Mouse (Mus musculus) CH12.LX (cell line): ENCODE data around the gene Smco2. TPM values are rescaled to one million over a fixed set of nuclear protein-coding genes. Genes with fewer than 3 reads are reported as not detected.

ENCODE experiments used
- DNase-seq: peaks from one replicate; pipeline ENCODE4 v3.0.0-alpha.2; 2013; ENCODE audit errors: extremely low read depth
- H3K27ac ChIP-seq: 2 replicates; pipeline ENCODE4 v1.5.1; 2012; ENCODE audit warnings: low read depth, mild to moderate bottlenecking, control low read depth, moderate library complexity; ENCODE audit not compliant: insufficient read depth
- H3K27me3 ChIP-seq: replicated peaks from 2 replicates; pipeline ENCODE3; 2012; ENCODE audit warnings: inconsistent platforms
- H3K36me3 ChIP-seq, 2 experiments: replicated peaks in 1 of 2; 2 replicates each; pipeline versions ENCODE3 to v1.6.1; 2012; ENCODE audit warnings: inconsistent platforms in 1 of 2, low read length in 1 of 2, mild to moderate bottlenecking in 1 of 2, mixed read lengths in 1 of 2, moderate library complexity in 1 of 2; ENCODE audit not compliant: control insufficient read depth in 1 of 2, insufficient read depth in 1 of 2
- H3K4me1 ChIP-seq, 2 experiments: 2 replicates each; pipeline ENCODE4 v1.6.1; 2012; ENCODE audit warnings: inconsistent platforms in 1 of 2, moderate library complexity in 1 of 2; ENCODE audit not compliant: insufficient read depth in 2 of 2, control insufficient read depth in 1 of 2
- H3K4me2 ChIP-seq: 2 replicates; pipeline ENCODE4 v1.6.1; 2012; ENCODE audit warnings: low read depth, mild to moderate bottlenecking, control low read depth; ENCODE audit not compliant: poor library complexity, insufficient read depth, severe bottlenecking
- H3K4me3 ChIP-seq, 3 experiments: fragments of 150-350 bp in 1 of 3; sonication (generic) in 1 of 3; replicated peaks in 1 of 3; 2 replicates each; pipeline versions ENCODE3 to v1.5.1; 2011 to 2012; ENCODE audit warnings: low read depth in 2 of 3, low read length in 2 of 3, mild to moderate bottlenecking in 2 of 3, moderate library complexity in 2 of 3, control low read depth in 1 of 3, improper control_type of control experiment in 1 of 3, inconsistent platforms in 1 of 3, mixed read lengths in 1 of 3; ENCODE audit not compliant: poor library complexity in 1 of 3
- H3K79me2 ChIP-seq: replicated peaks from 2 replicates; pipeline ENCODE4 v1.6.1; 2012; ENCODE audit warnings: mild to moderate bottlenecking, moderate library complexity; ENCODE audit not compliant: control insufficient read depth, poor library complexity, insufficient read depth, severe bottlenecking; ENCODE audit errors: extremely low read depth
- H3K9ac ChIP-seq: 2 replicates; pipeline ENCODE4 v1.6.1; 2012; ENCODE audit warnings: low read depth, mild to moderate bottlenecking, control low read depth, moderate library complexity; ENCODE audit not compliant: insufficient read depth
- H3K9me3 ChIP-seq: replicated peaks from 2 replicates; pipeline ENCODE3; 2012; ENCODE audit warnings: low read length, inconsistent platforms, mixed read lengths
- BHLHE40 ChIP-seq: IDR thresholded peaks from 2 replicates; pipeline ENCODE4 v1.6.1; 2011; ENCODE audit warnings: mild to moderate bottlenecking, low read depth, low read length, improper control_type of control experiment
- CHD1 ChIP-seq: IDR thresholded peaks from 2 replicates; pipeline ENCODE4 v1.6.1; 2012; ENCODE audit warnings: low read depth, low read length, improper control_type of control experiment, inconsistent platforms
- CHD2 ChIP-seq: IDR thresholded peaks from 2 replicates; pipeline ENCODE4 v1.6.1; 2011; ENCODE audit warnings: low read length, improper control_type of control experiment
- CTCF ChIP-seq, 2 experiments: IDR thresholded peaks in 1 of 2; conservative IDR thresholded peaks in 1 of 2; 2 replicates each; pipeline ENCODE4 v1.5.1; 2011 to 2012; ENCODE audit warnings: low read depth in 2 of 2, low read length in 2 of 2, improper control_type of control experiment in 1 of 2, inconsistent platforms in 1 of 2, mild to moderate bottlenecking in 1 of 2, moderate library complexity in 1 of 2
- E2F4 ChIP-seq: IDR thresholded peaks from 2 replicates; pipeline ENCODE4 v1.6.1; 2011; ENCODE audit warnings: low read depth, low read length, improper control_type of control experiment; ENCODE audit not compliant: insufficient replicate concordance
- ELF1 ChIP-seq: IDR thresholded peaks from 2 replicates; pipeline ENCODE4 v1.6.1; 2014; ENCODE audit warnings: low read depth, mild to moderate bottlenecking, inconsistent platforms, low read length, improper control_type of control experiment
- EP300 ChIP-seq: IDR thresholded peaks from 2 replicates; pipeline ENCODE4 v1.6.1; 2011; ENCODE audit warnings: low read length, improper control_type of control experiment
- ETS1 ChIP-seq: conservative IDR thresholded peaks from 2 replicates; pipeline ENCODE4 v1.6.1; 2012; ENCODE audit warnings: low read depth, mild to moderate bottlenecking, inconsistent platforms, low read length, improper control_type of control experiment, moderate library complexity
- GABPA ChIP-seq: IDR thresholded peaks from 2 replicates; pipeline ENCODE4 v1.6.1; 2012; ENCODE audit warnings: low read depth, low read length, improper control_type of control experiment, inconsistent platforms; ENCODE audit not compliant: insufficient replicate concordance
- HCFC1 ChIP-seq: IDR thresholded peaks from 2 replicates; pipeline ENCODE4 v1.6.1; 2012; ENCODE audit warnings: low read depth, mild to moderate bottlenecking, inconsistent platforms, low read length, improper control_type of control experiment
- IRF4 ChIP-seq: IDR thresholded peaks from 2 replicates; pipeline ENCODE4 v1.6.1; 2014; ENCODE audit warnings: low read depth, mild to moderate bottlenecking, inconsistent platforms, low read length, improper control_type of control experiment
- JUN ChIP-seq: IDR thresholded peaks from 2 replicates; pipeline ENCODE4 v1.6.1; 2011; ENCODE audit warnings: low read depth, mild to moderate bottlenecking, low read length, improper control_type of control experiment, moderate library complexity; ENCODE audit not compliant: insufficient read depth
- JUND ChIP-seq: conservative IDR thresholded peaks from 2 replicates; pipeline ENCODE4 v1.6.1; 2011; ENCODE audit warnings: low read depth, low read length, improper control_type of control experiment
- KAT2A ChIP-seq: IDR thresholded peaks from 2 replicates; pipeline ENCODE4 v1.6.1; 2012; ENCODE audit warnings: low read length, improper control_type of control experiment, inconsistent platforms; ENCODE audit not compliant: insufficient replicate concordance
- MAFK ChIP-seq: IDR thresholded peaks from 2 replicates; pipeline ENCODE4 v1.6.1; 2011; ENCODE audit warnings: low read length, improper control_type of control experiment; ENCODE audit not compliant: insufficient replicate concordance
- MAX ChIP-seq: IDR thresholded peaks from 2 replicates; pipeline ENCODE4 v1.6.1; 2011; ENCODE audit warnings: low read length, improper control_type of control experiment
- MAZ ChIP-seq: IDR thresholded peaks from 2 replicates; pipeline ENCODE4 v1.6.1; 2012; ENCODE audit warnings: low read depth, mild to moderate bottlenecking, inconsistent platforms, low read length, improper control_type of control experiment, moderate library complexity
- MEF2A ChIP-seq: IDR thresholded peaks from 2 replicates; pipeline ENCODE4 v1.6.1; 2014; ENCODE audit warnings: low read depth, mild to moderate bottlenecking, inconsistent platforms, low read length, improper control_type of control experiment, borderline replicate concordance
- MXI1 ChIP-seq: IDR thresholded peaks from 2 replicates; pipeline ENCODE4 v1.6.1; 2011; ENCODE audit warnings: mild to moderate bottlenecking, low read depth, low read length, improper control_type of control experiment
- MYC ChIP-seq: IDR thresholded peaks from 2 replicates; pipeline ENCODE4 v1.6.1; 2011; ENCODE audit warnings: low read depth, mild to moderate bottlenecking, improper control_type of control experiment, low read length
- NELFE ChIP-seq: IDR thresholded peaks from 2 replicates; pipeline ENCODE4 v1.6.1; 2011; ENCODE audit warnings: low read depth, low read length, improper control_type of control experiment
- NRF1 ChIP-seq: IDR thresholded peaks from 2 replicates; pipeline ENCODE4 v1.6.1; 2014; ENCODE audit warnings: low read depth, mild to moderate bottlenecking, inconsistent platforms, low read length, improper control_type of control experiment, moderate library complexity
- PAX5 ChIP-seq: IDR thresholded peaks from 2 replicates; pipeline ENCODE4 v1.6.1; 2012; ENCODE audit warnings: low read length, inconsistent platforms, mixed read lengths
- POLR2A ChIP-seq: IDR thresholded peaks from 2 replicates; pipeline ENCODE4 v1.6.1; 2011; ENCODE audit warnings: low read depth, mild to moderate bottlenecking, improper control_type of control experiment, low read length
- POLR2AphosphoS2 ChIP-seq: IDR thresholded peaks from 2 replicates; pipeline ENCODE4 v1.6.1; 2011; ENCODE audit warnings: low read depth, low read length, improper control_type of control experiment
- RAD21 ChIP-seq: IDR thresholded peaks from 2 replicates; pipeline ENCODE4 v1.6.1; 2011; ENCODE audit warnings: low read depth, mild to moderate bottlenecking, low read length, improper control_type of control experiment, moderate library complexity
- RCOR1 ChIP-seq: conservative IDR thresholded peaks from 2 replicates; pipeline ENCODE4 v1.6.1; 2012; ENCODE audit warnings: low read depth, mild to moderate bottlenecking, inconsistent platforms, low read length, improper control_type of control experiment
- SIN3A ChIP-seq: IDR thresholded peaks from 2 replicates; pipeline ENCODE4 v1.6.1; 2012; ENCODE audit warnings: low read length, improper control_type of control experiment, inconsistent platforms
- SMC3 ChIP-seq: IDR thresholded peaks from 2 replicates; pipeline ENCODE4 v1.6.1; 2011; ENCODE audit warnings: low read depth, low read length, improper control_type of control experiment
- TBP ChIP-seq: conservative IDR thresholded peaks from 2 replicates; pipeline ENCODE4 v1.6.1; 2011; ENCODE audit warnings: low read depth, low read length, improper control_type of control experiment
- TCF12 ChIP-seq: IDR thresholded peaks from 2 replicates; pipeline ENCODE4 v1.6.1; 2014; ENCODE audit warnings: low read depth, mild to moderate bottlenecking, inconsistent platforms, low read length, improper control_type of control experiment
- UBTF ChIP-seq: IDR thresholded peaks from 2 replicates; pipeline ENCODE4 v1.6.1; 2012; ENCODE audit warnings: low read depth, mild to moderate bottlenecking, inconsistent platforms, low read length, improper control_type of control experiment, moderate library complexity
- USF1 ChIP-seq: IDR thresholded peaks from 2 replicates; pipeline ENCODE4 v1.6.1; 2014; ENCODE audit warnings: low read depth, mild to moderate bottlenecking, inconsistent platforms, low read length, improper control_type of control experiment
- USF2 ChIP-seq: conservative IDR thresholded peaks from 2 replicates; pipeline ENCODE4 v1.6.1; 2011; ENCODE audit warnings: low read depth, low read length, improper control_type of control experiment
- ZC3H11A ChIP-seq: IDR thresholded peaks from 2 replicates; pipeline ENCODE4 v1.6.1; 2012; ENCODE audit warnings: low read depth, mild to moderate bottlenecking, inconsistent platforms, low read length, improper control_type of control experiment
- ZKSCAN1 ChIP-seq: IDR thresholded peaks from 2 replicates; pipeline ENCODE4 v1.6.1; 2012; ENCODE audit warnings: low read depth, inconsistent platforms, low read length, improper control_type of control experiment, borderline replicate concordance
- ZMIZ1 ChIP-seq: IDR thresholded peaks from 2 replicates; pipeline ENCODE4 v1.6.1; 2012; ENCODE audit warnings: low read depth, mild to moderate bottlenecking, inconsistent platforms, low read length, improper control_type of control experiment
- ZNF384 ChIP-seq: IDR thresholded peaks from 2 replicates; pipeline ENCODE4 v1.6.1; 2012; ENCODE audit warnings: low read depth, low read length, improper control_type of control experiment, inconsistent platforms
- dilution Hi-C: fragments of 300-500 bp; cut with MboI; formaldehyde crosslinking; loops from 2 replicates; pipeline ENCODE4 v1.14.3; 2020; ENCODE audit warnings: low sequenced_read_pairs; ENCODE audit not compliant: extremely low pct_unique_long_range_greater_than_20kb, extremely low pct_ligation_motif_present
- in situ Hi-C: fragments of 300-500 bp; cut with MboI; formaldehyde crosslinking; loops from 3 replicates; pipeline ENCODE4 v1.14.3; 2019; ENCODE audit warnings: low sequenced_read_pairs, low pct_ligation_motif_present, low pct_unique_long_range_greater_than_20kb, mixed read lengths
- polyA plus RNA-seq: library from polyadenylated mRNA; unstranded; fragments of >175 nt; gene quantifications from 2 replicates; pipeline ENCODE4 v1.2.1, GENCODE M21; 2012; ENCODE audit warnings: low read depth; ENCODE audit not compliant: insufficient read length
- total RNA-seq, 2 experiments: library from RNA; depleted of rRNA; stranded (reverse); fragments of 300-350 nt in 1 of 2; fragments of >200 nt in 1 of 2; gene quantifications; 2 replicates each; pipeline ENCODE4 v1.2.3; 2012 to 2014

The Smco2 gene
- total and polyA plus RNA-seq, 3 experiments: not detected

GRCm38 (mm10) chr6:146887958-146888659 is 38.2 kb downstream of the Smco2 start, which contains the start of gene Ppfibp1:
Gene Ppfibp1 (plus strand): TSS chr6:146888487.
- Histone ChIP-seq H3K27me3 (no peaks in the 10 kb centered on the region), H3K9ac (peak within 1 kb of the TSS; percentile 95), H3K9me3 (no peaks in the 10 kb centered on the region), H3K79me2 (no peaks in the 10 kb centered on the region; the same call in 1 of the 2 replicates), H3K4me3 (peak within 1 kb of the TSS; percentile 79 to 84 (median 83)), H3K4me1 (peaks cover 4 to 39% of the 10 kb centered on the region in 2 experiments; a peak in 3 of 4 replicates), H3K4me2 (peak within 1 kb of the TSS; percentile 67), H3K36me3 (no peaks in the 10 kb centered on the region), H3K27ac (no peak within 1 kb of the TSS)
- dilution Hi-C loops (no loop called here), in situ Hi-C loops (no loop called here)
- peak; percentile 86 for DNase-seq
- 0 out of 2 replicates have a peak, but pooled peaks have one; percentile 28 for TF ChIP-seq RCOR1
- TF ChIP-seq CHD1: 0 out of 2 replicates have a peak, but pooled peaks have one; percentile 75
- peak; percentile 62; the same call in 1 of the 2 replicates for TF ChIP-seq ZMIZ1
- no peak for TF ChIP-seq ZKSCAN1
- peak; percentile 43; the same call in 1 of the 2 replicates for TF ChIP-seq SIN3A
- no peak for TF ChIP-seq RAD21
- TF ChIP-seq MYC: peak; percentile 62; the same call in 1 of the 2 replicates
- TF ChIP-seq SMC3: no peak
- no peak for TF ChIP-seq MAZ
- no peak for TF ChIP-seq E2F4
- TF ChIP-seq POLR2AphosphoS2: no peak
- TF ChIP-seq MAX: peak; percentile 55; the same call in 1 of the 2 replicates
- no peak for TF ChIP-seq USF2
- TF ChIP-seq TCF12: 0 out of 2 replicates have a peak, but pooled peaks have one; percentile 40
- no peak for TF ChIP-seq NRF1
- no peak for TF ChIP-seq CTCF (conservative IDR thresholded peaks at IDR 0.05 in 1 of 2, IDR thresholded peaks at IDR 0.05 in 1 of 2; ENCODE audit: low read depth in 2 of 2, low read length in 2 of 2)
- no peak for TF ChIP-seq TBP
- TF ChIP-seq PAX5: no peak
- TF ChIP-seq JUND: no peak
- TF ChIP-seq HCFC1: no peak
- peak; percentile 71 for TF ChIP-seq CHD2
- TF ChIP-seq POLR2A: peak; percentile 77
- TF ChIP-seq ZNF384: no peak
- TF ChIP-seq KAT2A: no peak
- TF ChIP-seq MXI1: peak; percentile 69
- TF ChIP-seq GABPA: no peak
- TF ChIP-seq NELFE: peak; percentile 56
- TF ChIP-seq MEF2A: no peak
- TF ChIP-seq ELF1: no peak
- peak; percentile 80 for TF ChIP-seq UBTF
- no peak for TF ChIP-seq ETS1
- no peak for TF ChIP-seq ZC3H11A
- TF ChIP-seq BHLHE40: no peak
- TF ChIP-seq USF1: no peak
- TF ChIP-seq IRF4: no peak
- no peak for TF ChIP-seq EP300
- TF ChIP-seq JUN: no peak
- TF ChIP-seq MAFK: no peak
